Mouse (Mus musculus) G1E (cell line): Measurements from ENCODE around the gene Herc1. TPM values are rescaled to one million over a fixed set of nuclear protein-coding genes. Genes with fewer than 3 reads are reported as not detected.

Experiments used
- ATAC-seq: 2 replicates; pipeline ENCODE4 v1.8.0; 2016; ENCODE audit warnings: mild to moderate bottlenecking; ENCODE audit not compliant: insufficient number of reproducible peaks, poor library complexity, low FRiP score, severe bottlenecking; ENCODE audit errors: extremely low read depth
- DNase-seq: peaks from one replicate; pipeline ENCODE4 v3.0.0; 2012; ENCODE audit warnings: low spot score
- H3K27me3 ChIP-seq: 2 replicates; pipeline ENCODE4 v1.6.1; 2012; ENCODE audit warnings: mild to moderate bottlenecking, low read length, inconsistent platforms; ENCODE audit not compliant: insufficient read depth
- H3K36me3 ChIP-seq: replicated peaks from 2 replicates; pipeline ENCODE3; 2012; ENCODE audit warnings: mild to moderate bottlenecking, inconsistent platforms
- H3K4me1 ChIP-seq: 2 replicates; pipeline ENCODE4 v1.6.1; 2012; ENCODE audit warnings: low read depth, low read length, inconsistent platforms, mixed read lengths; ENCODE audit not compliant: insufficient read depth
- H3K4me3 ChIP-seq: 2 replicates; pipeline ENCODE4 v1.5.1; 2012; ENCODE audit warnings: low read depth, mild to moderate bottlenecking, inconsistent platforms, low read length, moderate library complexity, mixed read lengths
- H3K9me3 ChIP-seq: replicated peaks from 2 replicates; pipeline ENCODE4 v1.6.1; 2012; ENCODE audit warnings: inconsistent platforms
- CTCF ChIP-seq: IDR thresholded peaks from 2 replicates; pipeline ENCODE4 v1.5.1; 2012; ENCODE audit warnings: low read depth, low read length, inconsistent platforms, mixed read lengths
- GATA1 ChIP-seq: IDR thresholded peaks from 2 replicates; pipeline ENCODE4 v1.6.1; 2012; ENCODE audit warnings: borderline replicate concordance, low read length, inconsistent platforms, mixed read lengths
- GATA2 ChIP-seq: IDR thresholded peaks from 2 replicates; pipeline ENCODE4 v1.6.1; 2012; ENCODE audit warnings: low read depth, low read length, inconsistent platforms, borderline replicate concordance
- POLR2AphosphoS5 ChIP-seq: IDR thresholded peaks from 2 replicates; pipeline ENCODE4 v1.6.1; 2012; ENCODE audit warnings: low read depth, low read length, inconsistent platforms; ENCODE audit not compliant: insufficient replicate concordance
- TAL1 ChIP-seq: conservative IDR thresholded peaks from 2 replicates; pipeline ENCODE4 v1.6.1; 2012; ENCODE audit warnings: low read depth, low read length, inconsistent platforms, mixed read lengths
- polyA plus RNA-seq: library from polyadenylated mRNA; stranded (reverse); fragments of >175 nt; gene quantifications from 2 replicates; pipeline ENCODE4 v1.2.3, GENCODE M21; 2012
- total RNA-seq, 2 experiments: library from RNA; stranded (forward) in 1 of 2; stranded (reverse) in 1 of 2; fragments of 200-1000 nt in 1 of 2; fragments of >200 nt in 1 of 2; fragmentation: Nextera tagmentation in 1 of 2; gene quantifications; 2 replicates each; pipeline ENCODE4 v1.2.3; 2014 to 2017

The Herc1 gene
- 99.8 and 160 TPM in 2 replicates for total RNA-seq (2014; fragmentation: Nextera tagmentation)
- 91.7 and 105 TPM in 2 replicates for total RNA-seq (2017)
- 4.0 and 7.0 TPM in 2 replicates for polyA plus RNA-seq

DNA sequence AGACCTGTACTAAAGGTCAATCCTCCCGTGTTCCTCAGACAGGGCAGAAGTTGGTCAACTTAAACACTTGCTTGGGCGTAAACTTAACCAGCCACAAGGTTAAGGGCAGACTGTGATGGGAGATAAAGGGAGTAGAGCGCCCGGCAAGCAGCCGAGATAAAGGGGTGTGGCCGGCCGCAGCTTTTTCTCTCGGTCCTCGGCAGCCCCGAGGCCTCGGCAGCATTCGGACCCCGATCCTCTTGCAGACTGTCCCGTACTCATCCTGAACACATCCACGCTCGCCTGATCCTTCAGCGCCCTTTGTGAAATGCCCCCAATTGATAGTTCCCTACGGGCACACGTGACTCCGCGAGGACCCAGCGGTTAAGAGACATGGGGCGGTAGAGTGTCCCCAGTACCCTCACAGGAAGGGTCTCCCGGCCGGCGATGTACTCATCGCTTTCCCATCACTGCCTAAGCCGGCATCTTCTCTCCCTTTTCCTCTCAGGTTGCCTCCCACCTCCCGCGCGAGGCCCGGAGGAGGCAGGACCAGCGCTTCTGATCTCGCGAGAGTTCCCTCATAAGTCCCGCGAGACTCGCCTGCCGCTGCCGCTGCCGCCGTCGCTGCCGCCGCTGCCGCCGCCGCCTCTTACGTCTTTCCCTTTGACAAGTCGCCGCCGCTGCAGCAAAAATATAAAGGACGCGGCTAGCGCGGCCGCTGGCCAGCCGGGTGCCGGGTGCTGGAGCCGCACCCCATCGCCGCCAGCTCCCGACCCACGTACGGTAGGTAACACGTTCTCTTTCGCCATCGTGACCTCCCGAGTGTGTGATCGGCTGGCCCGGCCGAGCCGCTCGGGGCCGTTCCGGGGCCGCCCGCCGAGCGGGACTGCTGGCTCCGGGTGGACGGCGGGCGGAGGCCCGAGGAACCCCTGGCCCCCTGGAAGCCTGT, at the start of gene Herc1:
Gene Herc1 (plus strand): TSS at position 591 of the 928 bp plus-strand sequence.
- peak within 1 kb of the TSS; percentile 96 for H3K4me3 ChIP-seq
- peak; percentile 70 for ATAC-seq
- H3K27me3 ChIP-seq: no peaks in the 10 kb centered on the region
- peaks cover 65% of the 10 kb centered on the region for H3K4me1 ChIP-seq
- no peaks in the 10 kb centered on the region for H3K9me3 ChIP-seq
- peak; percentile 58 for TF ChIP-seq TAL1
- TF ChIP-seq POLR2AphosphoS5: no peak
- peak; percentile 82 for DNase-seq
- H3K36me3 ChIP-seq: peaks cover 5% of the 10 kb centered on the region

DNA sequence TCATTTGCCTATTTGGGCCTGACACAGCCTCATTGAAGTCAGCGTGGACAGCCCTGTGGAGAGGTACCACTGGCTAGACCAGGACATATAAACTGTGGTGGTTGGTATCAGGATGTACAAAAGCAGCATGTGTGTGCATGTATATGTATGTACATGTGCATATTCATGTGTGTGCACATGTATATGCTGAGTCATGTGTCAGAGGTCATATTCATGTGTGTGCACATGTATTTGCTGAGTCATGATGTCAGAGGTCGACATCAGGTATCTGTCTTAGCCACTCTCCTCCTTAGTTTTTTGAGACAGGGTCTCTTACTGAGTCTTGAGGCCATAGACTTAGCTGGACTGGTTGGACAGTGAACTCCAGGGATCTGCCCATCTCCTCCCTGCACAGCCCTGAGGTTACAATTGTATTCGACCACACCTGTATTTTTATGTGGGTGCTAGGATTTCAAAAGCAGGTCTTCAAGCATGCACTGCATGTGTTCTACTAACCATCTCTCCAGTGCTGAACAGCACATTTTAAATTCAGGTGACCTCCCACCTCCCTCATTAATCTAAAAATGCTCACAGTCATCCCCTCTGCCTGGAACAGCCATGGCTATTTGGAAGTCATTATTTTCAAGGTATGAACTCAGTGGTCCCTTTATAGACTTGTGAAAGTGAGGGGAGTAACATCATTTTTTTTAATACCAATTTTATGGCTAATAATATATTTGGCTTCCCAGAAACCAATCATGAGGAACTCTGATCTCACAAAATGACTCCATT, 45.7 kb upstream of the Herc1 start:
- H3K27me3 ChIP-seq: peaks cover 5% of the 10 kb centered on the region; the same call in 1 of the 2 replicates
- no peak overlapping the region for H3K4me3 ChIP-seq
- H3K36me3 ChIP-seq: no peaks in the 10 kb centered on the region
- no peaks in the 10 kb centered on the region for H3K9me3 ChIP-seq
- peaks cover 24% of the 10 kb centered on the region for H3K4me1 ChIP-seq
- no peak for TF ChIP-seq CTCF
- no peak for TF ChIP-seq POLR2AphosphoS5
- TF ChIP-seq GATA2: no peak
- no peak for TF ChIP-seq GATA1
- TF ChIP-seq TAL1: no peak
- DNase-seq (no peak), ATAC-seq (no peak)

DNA sequence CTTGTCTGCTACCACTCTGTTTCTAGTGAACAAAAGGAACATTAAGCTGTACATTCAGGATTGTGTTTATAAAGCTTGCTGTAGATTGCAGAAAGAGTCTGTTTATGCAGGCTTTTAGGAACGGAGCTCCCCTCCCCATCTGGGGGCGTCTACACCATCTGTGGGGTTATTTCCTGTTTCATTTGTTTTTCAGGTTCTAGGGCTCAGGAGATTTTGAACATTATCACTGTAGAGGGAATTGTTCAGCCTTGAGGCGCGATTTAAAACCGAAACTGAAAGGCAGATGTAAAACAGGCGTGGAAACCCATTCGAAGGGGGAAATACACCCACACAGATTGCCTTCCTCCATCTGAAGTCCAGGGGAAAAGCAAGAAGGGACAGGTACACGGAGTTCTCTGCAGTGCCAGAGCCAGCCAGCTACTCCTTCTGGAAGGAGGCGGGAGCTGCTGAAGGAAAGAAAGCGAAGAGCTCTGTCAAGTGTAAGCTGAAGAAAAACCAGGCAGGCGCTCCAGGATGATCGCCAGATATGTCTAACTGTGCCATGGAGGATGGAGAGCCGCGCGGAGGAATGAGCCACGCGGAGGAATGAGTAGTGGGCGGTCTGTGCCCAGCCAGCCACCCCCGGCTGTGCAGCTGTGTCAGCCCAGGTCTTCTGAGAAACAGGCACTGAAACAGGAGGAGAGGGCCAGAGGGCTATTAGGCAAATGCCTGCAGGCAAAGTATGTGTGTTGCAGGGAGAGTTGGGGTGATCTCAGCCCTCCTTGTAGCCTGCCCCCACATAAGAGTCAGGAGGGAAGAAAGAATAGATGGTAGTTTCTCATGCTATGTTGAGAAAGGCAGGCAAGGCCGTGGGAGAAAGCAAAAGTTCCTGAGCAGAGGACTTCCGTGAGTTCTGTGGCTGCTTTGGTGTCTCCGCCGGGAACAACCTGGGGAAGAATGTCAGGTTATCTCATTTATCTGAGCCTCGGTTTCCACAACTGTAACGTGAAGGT, 44.8 kb upstream of the Herc1 start:
- DNase-seq: no peak
- no peak for TF ChIP-seq TAL1
- no peak for TF ChIP-seq CTCF
- no peak for TF ChIP-seq POLR2AphosphoS5
- TF ChIP-seq GATA2: no peak
- TF ChIP-seq GATA1: no peak
- Histone ChIP-seq H3K27me3 (peaks cover 5% of the 10 kb centered on the region; the same call in 1 of the 2 replicates), H3K9me3 (no peaks in the 10 kb centered on the region), H3K4me1 (peaks cover 22% of the 10 kb centered on the region), H3K36me3 (no peaks in the 10 kb centered on the region), H3K4me3 (peak overlapping the region; percentile 57; the same call in 1 of the 2 replicates)
- no peak for ATAC-seq

DNA sequence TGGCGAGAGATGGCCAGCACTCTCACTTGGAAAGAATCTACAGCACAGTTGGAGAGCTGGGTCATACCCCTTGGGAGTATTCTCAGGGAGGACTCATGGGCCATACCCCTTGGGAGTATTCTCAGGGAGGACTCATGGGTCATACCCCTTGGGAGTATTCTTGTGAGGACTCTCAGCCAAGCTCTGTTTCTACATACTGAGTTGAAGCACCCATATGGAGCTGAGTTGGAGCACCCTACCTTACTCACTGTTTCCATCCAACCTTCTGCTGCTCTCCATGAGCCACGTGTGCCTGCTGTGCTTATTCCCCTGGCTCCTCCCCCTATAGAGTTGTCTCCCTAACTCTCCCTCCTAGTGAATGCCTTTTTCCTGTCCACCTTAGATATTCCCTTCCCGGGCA, 43.8 kb upstream of the Herc1 start:
- peaks cover 5% of the 10 kb centered on the region; the same call in 1 of the 2 replicates for H3K27me3 ChIP-seq
- no peak for DNase-seq

GRCm38 (mm10) chr9:66307341-66307740, 42.9 kb upstream of the Herc1 start:
- H3K36me3 ChIP-seq: no peaks in the 10 kb centered on the region
- no peak for DNase-seq
- H3K9me3 ChIP-seq: no peaks in the 10 kb centered on the region
- H3K27me3 ChIP-seq: peaks cover 5% of the 10 kb centered on the region; the same call in 1 of the 2 replicates
- no peak for ATAC-seq
- no peak overlapping the region for H3K4me3 ChIP-seq
- TF ChIP-seq GATA1 (no peak), TAL1 (no peak), CTCF (no peak), GATA2 (no peak), POLR2AphosphoS5 (no peak)
- H3K4me1 ChIP-seq: peaks cover 29% of the 10 kb centered on the region

More for the DNA sequence above, 43.8 kb upstream of the Herc1 start:
- H3K36me3 ChIP-seq: no peaks in the 10 kb centered on the region
- H3K4me1 ChIP-seq: peaks cover 23% of the 10 kb centered on the region
- H3K9me3 ChIP-seq: no peaks in the 10 kb centered on the region
- H3K4me3 ChIP-seq: no peak overlapping the region
- no peak for ATAC-seq
- TF ChIP-seq GATA1: no peak
- no peak for TF ChIP-seq POLR2AphosphoS5
- TF ChIP-seq GATA2: no peak
- no peak for TF ChIP-seq TAL1
- no peak for TF ChIP-seq CTCF
